Mouse (Mus musculus) liver, adult 2 months (tissue): ENCODE data around the gene Smyd1.

ENCODE experiments used
- CTCF ChIP-seq: fragments of 200-500 bp; IDR thresholded peaks from 2 replicates; pipeline ENCODE4 v1.5.1; 2011; ENCODE audit warnings: low read depth, low read length, control low read depth
- POLR2A ChIP-seq: fragments of 200-500 bp; IDR thresholded peaks from 2 replicates; pipeline ENCODE4 v1.6.1; 2011; ENCODE audit warnings: low read length, control low read depth; ENCODE audit not compliant: insufficient read depth; ENCODE audit errors: extremely low read depth

DNA sequence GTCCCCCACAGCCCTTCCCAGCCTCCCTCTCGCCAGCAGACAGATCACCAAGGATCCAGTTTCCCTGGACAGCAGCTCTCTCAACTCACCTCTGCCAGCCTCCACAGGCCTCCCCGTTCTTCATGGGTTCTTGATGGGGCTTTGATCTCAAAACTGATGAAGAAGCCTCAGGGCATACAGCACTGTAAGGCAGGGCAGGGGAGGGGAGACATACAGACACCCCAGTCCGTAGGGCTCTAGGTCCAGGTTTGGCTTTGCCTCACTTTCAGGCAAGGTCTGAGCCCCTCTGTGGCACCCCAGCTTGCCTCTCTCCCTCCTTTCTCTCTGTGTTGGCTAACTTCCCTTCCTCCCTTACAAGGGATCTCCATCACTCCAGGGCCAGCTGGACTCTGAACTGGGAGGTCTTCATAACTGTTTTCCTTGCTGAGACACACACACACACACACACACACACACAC lies at the start of gene Smyd1:
- no peak for TF ChIP-seq CTCF
- no peak for TF ChIP-seq POLR2A
